ENCODE assay signal across 20 mouse cellular contexts in the genomic region with DNA sequence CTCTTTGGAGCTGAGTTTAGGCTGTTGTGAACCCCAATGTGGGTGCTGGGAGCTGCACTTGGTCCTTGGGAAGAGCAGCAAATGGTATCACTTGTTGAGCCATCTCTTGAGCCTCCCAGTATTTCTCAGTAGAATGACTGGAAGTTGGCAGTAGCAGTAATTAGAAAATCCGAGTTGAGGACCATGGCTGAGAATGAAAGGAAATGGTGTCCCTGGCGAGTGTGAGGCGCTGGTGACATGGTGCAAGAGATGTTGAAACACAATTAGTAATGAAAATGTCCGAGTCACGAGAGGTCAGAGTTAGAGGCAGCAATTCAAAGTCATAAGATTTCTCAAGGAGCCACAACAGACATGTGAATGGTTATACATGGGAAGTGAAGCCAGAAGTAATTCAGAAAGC.
"Had no signal": no experiment of that assay in that cellular context is flagged by ENCODE, and none has a peak within 500 bp of the region (broad histone marks: within the 10 kb centered on the region; RNA-seq: fewer than 3 reads in every experiment).

No protein-coding gene starts in this region.

- DNase-seq: kidney, adult 2 months; kidney, postnatal 25 days; liver; lung, embryonic 14.5 days; right cerebral cortex, adult 18-20 months; right cerebral cortex, postnatal 14 days; right cerebral cortex, postnatal 4 days; thymus, adult 2 months; thymus, postnatal 14 days had no signal

- H3K9ac ChIP-seq: limb, embryonic 13.5 days; liver, embryonic 12.5 days; liver, embryonic 15.5 days; lung, embryonic 14.5 days; midbrain, embryonic 12.5 days; midbrain, embryonic 15.5 days; neural tube, embryonic 12.5 days; neural tube, embryonic 15.5 days had no signal

- H3K27me3 ChIP-seq: limb, embryonic 13.5 days; liver, embryonic 12.5 days; liver, embryonic 15.5 days; midbrain, embryonic 12.5 days; midbrain, embryonic 15.5 days; neural tube, embryonic 12.5 days; neural tube, embryonic 15.5 days had no signal

- H3K4me3 ChIP-seq: limb, embryonic 10.5 days; limb, embryonic 13.5 days; liver, embryonic 12.5 days; liver, embryonic 15.5 days; midbrain, embryonic 12.5 days; midbrain, embryonic 15.5 days; neural tube, embryonic 12.5 days; neural tube, embryonic 15.5 days had no signal

- H3K36me3 ChIP-seq: limb, embryonic 10.5 days; limb, embryonic 13.5 days; liver, embryonic 12.5 days; liver, embryonic 15.5 days; midbrain, embryonic 12.5 days; midbrain, embryonic 15.5 days; neural tube, embryonic 12.5 days; neural tube, embryonic 15.5 days had no signal

- H3K4me1 ChIP-seq: limb, embryonic 13.5 days; liver, embryonic 12.5 days; liver, embryonic 15.5 days; midbrain, embryonic 12.5 days; midbrain, embryonic 15.5 days; neural tube, embryonic 12.5 days; neural tube, embryonic 15.5 days had no signal

- H3K27ac ChIP-seq: kidney, postnatal 0 days; limb, embryonic 10.5 days; limb, embryonic 13.5 days; liver, embryonic 12.5 days; liver, embryonic 15.5 days; midbrain, embryonic 12.5 days; midbrain, embryonic 15.5 days; neural tube, embryonic 12.5 days; neural tube, embryonic 15.5 days; stomach, postnatal 0 days had no signal

- H3K9me3 ChIP-seq: limb, embryonic 10.5 days; limb, embryonic 13.5 days; liver, embryonic 15.5 days; midbrain, embryonic 12.5 days; midbrain, embryonic 15.5 days; neural tube, embryonic 12.5 days; neural tube, embryonic 15.5 days had no signal

- H3K4me2 ChIP-seq: limb, embryonic 13.5 days; liver, embryonic 12.5 days; liver, embryonic 15.5 days; lung, embryonic 14.5 days; midbrain, embryonic 12.5 days; midbrain, embryonic 15.5 days; neural tube, embryonic 12.5 days; neural tube, embryonic 15.5 days had no signal

- ATAC-seq: intestine, postnatal 0 days; liver, embryonic 12.5 days; midbrain, embryonic 15.5 days had no signal
